Mouse (Mus musculus) heart, postnatal 0 days (tissue): ENCODE measurements around the gene Dab1. TPM values are rescaled to one million over a fixed set of nuclear protein-coding genes. Genes with fewer than 3 reads are reported as not detected.

ENCODE experiments used
- ATAC-seq: fragments of 200-750 bp; cut with Nextera tagmentation; 2 replicates; pipeline ENCODE4 v1.8.0; 2017; ENCODE audit warnings: low read depth, moderate number of reproducible peaks, moderate library complexity; ENCODE audit not compliant: insufficient read depth
- DNase-seq: peaks from one replicate; pipeline ENCODE4 v3.0.0-alpha.2; 2016; ENCODE audit warnings: low spot score
- H3K27ac ChIP-seq: fragments of 300-500 bp; sonication (generic); 2 replicates; pipeline ENCODE4 v1.5.1; 2014; ENCODE audit warnings: low read depth, mild to moderate bottlenecking
- H3K27me3 ChIP-seq: fragments of 300-500 bp; sonication (generic); 2 replicates; pipeline ENCODE4 v1.6.1; 2014; ENCODE audit warnings: low read length, mixed read lengths; ENCODE audit not compliant: control insufficient read depth, insufficient read depth
- H3K36me3 ChIP-seq: fragments of 300-500 bp; sonication (generic); replicated peaks from 2 replicates; pipeline ENCODE4 v1.6.1; 2014; ENCODE audit warnings: low read length, mixed read lengths; ENCODE audit not compliant: control insufficient read depth, insufficient read depth
- H3K4me1 ChIP-seq: fragments of 300-500 bp; sonication (generic); 2 replicates; pipeline ENCODE4 v1.6.1; 2014; ENCODE audit warnings: antibody characterized with exemption; ENCODE audit not compliant: control insufficient read depth, insufficient read depth
- H3K4me2 ChIP-seq: fragments of 300-500 bp; sonication (generic); 2 replicates; pipeline ENCODE4 v1.6.1; 2014; ENCODE audit warnings: low read depth, mild to moderate bottlenecking, low read length, moderate library complexity
- H3K4me3 ChIP-seq: fragments of 300-500 bp; sonication (generic); 2 replicates; pipeline ENCODE4 v1.5.1; 2014; ENCODE audit warnings: low read depth, low read length
- H3K9ac ChIP-seq: fragments of 300-500 bp; sonication (generic); replicated peaks from 2 replicates; pipeline ENCODE4 v1.6.1; 2014; ENCODE audit warnings: low read depth, low read length, mixed read lengths
- H3K9me3 ChIP-seq: fragments of 300-500 bp; sonication (generic); replicated peaks from 2 replicates; pipeline ENCODE4 v1.6.1; 2016; ENCODE audit warnings: low read length; ENCODE audit not compliant: control insufficient read depth
- CTCF ChIP-seq: IDR thresholded peaks from 2 replicates; pipeline ENCODE4 v1.5.1; 2016; ENCODE audit warnings: antibody characterized with exemption, control low read depth, low read depth
- EP300 ChIP-seq: IDR thresholded peaks from 2 replicates; pipeline ENCODE4 v1.6.1; 2016; ENCODE audit warnings: antibody characterized with exemption, low read depth
- WGBS: fragments of 180-500 bp; shearing (Covaris S2); extraction: QIAGEN DNeasy Blood & Tissue Kit; methylation state at CpG from one replicate; pipeline ENCODE4 v1.1.7; 2014; 5-methylcytosine and 5-hydroxymethylcytosine counted together
- polyA plus RNA-seq: library from polyadenylated mRNA; unstranded; fragments of >200 nt; fragmentation: Nextera tagmentation; extraction: Ambion mirVana; gene quantifications from 2 replicates; pipeline ENCODE4 v1.2.1, GENCODE M21; 2015
- total RNA-seq: library from RNA; depleted of rRNA; stranded (reverse); fragments of >200 nt; gene quantifications from 2 replicates; pipeline ENCODE4 v1.2.3, GENCODE M21; 2014; ENCODE audit warnings: low replicate concordance

Dab1 gene
- total and polyA plus RNA-seq, 2 experiments from 2014 or later = 0.27 TPM; not detected in 1

GRCm38 (mm10) chr4:104418354-104418753 lies 799.2 kb downstream of the Dab1 start:
- Histone ChIP-seq H3K4me3 (no peak overlapping the region), H3K27ac (no peak overlapping the region), H3K27me3 (no peaks in the 10 kb centered on the region), H3K36me3 (no peaks in the 10 kb centered on the region), H3K9me3 (no peaks in the 10 kb centered on the region), H3K4me2 (no peak overlapping the region), H3K9ac (no peak overlapping the region), H3K4me1 (no peaks in the 10 kb centered on the region)
- DNase-seq (no peak), ATAC-seq (no peak)
- 88% methylated on average over 2 of the region's 2 CpGs for WGBS
- TF ChIP-seq EP300 (no peak), CTCF (no peak)

- WGBS = 91% methylated on average over 12 of the region's 12 CpGs
These were observed 802.0 kb downstream of the Dab1 start for GRCm38 (mm10) chr4:104420983-104421680.

GRCm38 (mm10) chr4:104429127-104429526 lies 810.0 kb downstream of the Dab1 start:
- no peaks in the 10 kb centered on the region for H3K36me3 ChIP-seq
- no peaks in the 10 kb centered on the region for H3K9me3 ChIP-seq
- H3K27ac ChIP-seq = no peak overlapping the region
- no peak overlapping the region for H3K4me3 ChIP-seq
- TF ChIP-seq CTCF = no peak
- no peak for TF ChIP-seq EP300
- no peaks in the 10 kb centered on the region for H3K4me1 ChIP-seq
- 55% methylated on average over 7 of the region's 7 CpGs for WGBS
- no peak overlapping the region for H3K9ac ChIP-seq
- no peaks in the 10 kb centered on the region for H3K27me3 ChIP-seq
- DNase-seq (no peak), ATAC-seq (no peak)
- no peak overlapping the region for H3K4me2 ChIP-seq

More at GRCm38 (mm10) chr4:104420983-104421680, 802.0 kb downstream of the Dab1 start:
- no peaks in the 10 kb centered on the region for H3K36me3 ChIP-seq
- H3K9me3 ChIP-seq = no peaks in the 10 kb centered on the region
- H3K4me2 ChIP-seq = no peak overlapping the region
- no peak overlapping the region for H3K4me3 ChIP-seq
- no peak for TF ChIP-seq CTCF
- TF ChIP-seq EP300 = no peak
- H3K27me3 ChIP-seq = no peaks in the 10 kb centered on the region
- no peak overlapping the region for H3K27ac ChIP-seq
- no peaks in the 10 kb centered on the region for H3K4me1 ChIP-seq
- ATAC-seq (no peak), DNase-seq (no peak)
- H3K9ac ChIP-seq = no peak overlapping the region

DNA sequence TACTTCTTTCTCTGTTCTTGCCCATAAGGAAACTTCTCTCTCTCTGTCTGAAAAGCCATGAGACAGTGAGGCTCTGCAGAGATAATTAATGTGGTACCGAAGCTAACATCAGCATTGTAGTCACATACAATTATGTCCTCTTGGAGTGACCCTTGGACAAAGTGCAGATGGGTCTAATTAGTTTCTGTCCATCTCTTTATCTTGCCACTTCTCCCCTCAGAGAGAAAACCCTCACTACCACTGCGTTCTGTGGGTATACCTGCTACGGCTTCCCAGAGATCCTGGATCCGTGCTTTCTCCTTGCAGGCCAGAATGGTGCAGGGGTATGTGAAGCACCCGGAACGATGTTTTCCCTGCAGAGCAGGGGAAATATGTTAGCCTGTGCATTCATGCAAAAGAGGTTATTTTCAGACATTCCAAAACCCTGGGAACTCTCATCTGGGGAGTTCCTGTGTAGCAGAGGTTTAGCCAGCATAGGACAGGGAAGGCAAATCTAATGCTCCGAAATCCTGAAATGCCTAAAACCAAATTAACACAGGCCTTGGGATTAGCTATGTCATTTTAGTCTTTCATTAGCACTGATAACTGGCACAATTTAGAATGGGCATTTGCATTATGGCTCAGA lies 812.2 kb downstream of the Dab1 start:
- TF ChIP-seq CTCF = no peak
- TF ChIP-seq EP300 = no peak

DNA sequence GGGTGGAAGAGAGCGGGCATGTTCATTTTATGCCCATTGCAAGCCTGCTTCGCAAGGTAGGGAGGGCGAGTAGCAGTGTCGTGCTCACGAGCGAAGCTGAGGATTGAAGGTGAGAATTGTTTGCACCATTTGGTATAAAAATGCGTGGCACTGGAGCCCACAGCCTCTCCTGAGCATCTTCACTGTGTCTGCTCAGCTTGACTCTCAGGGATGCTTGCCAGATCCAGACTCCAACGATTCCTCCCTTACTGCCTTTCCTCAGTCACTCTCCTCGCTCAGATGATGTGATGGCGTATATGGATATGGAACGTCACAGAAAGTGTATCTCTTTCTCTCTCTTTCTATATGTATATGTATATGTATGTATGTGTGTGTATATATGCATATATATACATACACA lies 813.0 kb downstream of the Dab1 start:
- ATAC-seq (no peak), DNase-seq (no peak)
- no peak overlapping the region for H3K4me3 ChIP-seq
- no peak overlapping the region for H3K9ac ChIP-seq
- H3K9me3 ChIP-seq = no peaks in the 10 kb centered on the region
- no peak overlapping the region for H3K4me2 ChIP-seq
- H3K27me3 ChIP-seq = no peaks in the 10 kb centered on the region
- no peak for TF ChIP-seq EP300
- no peaks in the 10 kb centered on the region for H3K4me1 ChIP-seq
- no peak overlapping the region for H3K27ac ChIP-seq
- H3K36me3 ChIP-seq = no peaks in the 10 kb centered on the region
- 82% methylated on average over 11 of the region's 11 CpGs for WGBS

More for the DNA sequence above, 812.2 kb downstream of the Dab1 start:
- Histone ChIP-seq H3K9me3 (no peaks in the 10 kb centered on the region), H3K27ac (no peak overlapping the region), H3K9ac (no peak overlapping the region), H3K4me2 (no peak overlapping the region), H3K4me3 (no peak overlapping the region), H3K27me3 (no peaks in the 10 kb centered on the region), H3K36me3 (no peaks in the 10 kb centered on the region), H3K4me1 (no peaks in the 10 kb centered on the region)
- ATAC-seq = no peak
- WGBS = 64% methylated on average over 7 of the region's 7 CpGs
- no peak for DNase-seq

- Histone ChIP-seq H3K4me2 (no peak overlapping the region), H3K27ac (no peak overlapping the region), H3K4me3 (no peak overlapping the region), H3K4me1 (no peaks in the 10 kb centered on the region), H3K36me3 (no peaks in the 10 kb centered on the region), H3K9me3 (no peaks in the 10 kb centered on the region), H3K9ac (no peak overlapping the region), H3K27me3 (no peaks in the 10 kb centered on the region)
- no peak for TF ChIP-seq CTCF
- TF ChIP-seq EP300 = no peak
- WGBS = 69% methylated on average over 5 of the region's 5 CpGs
- DNase-seq = no peak
- ATAC-seq = no peak
These were observed 816.6 kb downstream of the Dab1 start for GRCm38 (mm10) chr4:104435736-104436135.
